Mouse (Mus musculus) forebrain, embryonic 12.5 days (tissue): ENCODE measurements at regions not wholly inside any gene's neighbourhood (a gene's known extent, or its start where the extent isn't known, plus 50 kb on each side); places are given as distances from the start of the nearest gene placed in this dataset.

Experiments used
- ATAC-seq: fragments of 200-750 bp; cut with Nextera tagmentation; 2 replicates; pipeline ENCODE4 v1.8.0; 2017; ENCODE audit warnings: moderate TSS enrichment; ENCODE audit not compliant: low FRiP score
- H3K27ac ChIP-seq: fragments of 300-500 bp; sonication (generic); 2 replicates; pipeline ENCODE4 v1.5.1; 2016; ENCODE audit warnings: mild to moderate bottlenecking
- H3K27me3 ChIP-seq: fragments of 300-500 bp; sonication (generic); 2 replicates; pipeline ENCODE4 v1.6.1; 2016; ENCODE audit warnings: mild to moderate bottlenecking
- H3K36me3 ChIP-seq: fragments of 300-500 bp; sonication (generic); replicated peaks from 2 replicates; pipeline ENCODE4 v1.6.1; 2016; ENCODE audit warnings: mild to moderate bottlenecking
- H3K4me1 ChIP-seq: fragments of 300-500 bp; sonication (generic); 2 replicates; pipeline ENCODE4 v1.6.1; 2016
- H3K4me2 ChIP-seq: fragments of 300-500 bp; sonication (generic); 2 replicates; pipeline ENCODE4 v1.6.1; 2016; ENCODE audit warnings: mild to moderate bottlenecking, moderate library complexity
- H3K4me3 ChIP-seq: fragments of 300-500 bp; sonication (generic); replicated peaks from 2 replicates; pipeline ENCODE4 v1.5.1; 2016; ENCODE audit warnings: mild to moderate bottlenecking
- H3K9ac ChIP-seq: fragments of 300-500 bp; sonication (generic); 2 replicates; pipeline ENCODE4 v1.6.1; 2016; ENCODE audit warnings: mild to moderate bottlenecking
- H3K9me3 ChIP-seq: fragments of 300-500 bp; sonication (generic); 2 replicates; pipeline ENCODE4 v1.6.1; 2016
- WGBS: fragments of 180-500 bp; shearing (Covaris S2); methylation state at CpG from one replicate; pipeline ENCODE4 v1.1.7; 2016; 5-methylcytosine and 5-hydroxymethylcytosine counted together

- no peak overlapping the region for H3K9ac ChIP-seq
- 73% methylated on average over 1 of the region's 1 CpGs for WGBS
- ATAC-seq = no peak
Measured at GRCm38 (mm10) chr3:138609749-138610148, 83.8 kb downstream of the Eif4e start.

GRCm38 (mm10) chr3:138612884-138613653 is 87.1 kb downstream of the Eif4e start:
- Histone ChIP-seq H3K36me3 (no peaks in the 10 kb centered on the region), H3K9ac (no peak overlapping the region), H3K9me3 (no peaks in the 10 kb centered on the region), H3K27ac (no peak overlapping the region), H3K27me3 (no peaks in the 10 kb centered on the region), H3K4me3 (no peak overlapping the region), H3K4me1 (peaks cover 9% of the 10 kb centered on the region), H3K4me2 (no peak overlapping the region)
- 80% methylated on average over 9 of the region's 9 CpGs for WGBS
- ATAC-seq = no peak

More at GRCm38 (mm10) chr3:138609749-138610148, 83.8 kb downstream of the Eif4e start:
- no peaks in the 10 kb centered on the region for H3K36me3 ChIP-seq
- H3K4me2 ChIP-seq = no peak overlapping the region
- no peak overlapping the region for H3K27ac ChIP-seq
- H3K9me3 ChIP-seq = no peaks in the 10 kb centered on the region
- no peak overlapping the region for H3K4me3 ChIP-seq
- H3K27me3 ChIP-seq = no peaks in the 10 kb centered on the region
- H3K4me1 ChIP-seq = peaks cover 9% of the 10 kb centered on the region

GRCm38 (mm10) chr3:138613680-138614079 is 87.7 kb downstream of the Eif4e start:
- no peak overlapping the region for H3K4me2 ChIP-seq
- WGBS = 93% methylated on average over 3 of the region's 3 CpGs
- no peaks in the 10 kb centered on the region for H3K36me3 ChIP-seq
- no peak overlapping the region for H3K27ac ChIP-seq
- H3K9me3 ChIP-seq = no peaks in the 10 kb centered on the region
- H3K4me1 ChIP-seq = peaks cover 8% of the 10 kb centered on the region
- H3K4me3 ChIP-seq = no peak overlapping the region
- no peak overlapping the region for H3K9ac ChIP-seq
- no peaks in the 10 kb centered on the region for H3K27me3 ChIP-seq
- ATAC-seq = no peak

- H3K4me1 ChIP-seq = no peaks in the 10 kb centered on the region
- no peaks in the 10 kb centered on the region for H3K9me3 ChIP-seq
- H3K9ac ChIP-seq = no peak overlapping the region
- WGBS = 88% methylated on average over 2 of the region's 2 CpGs
- H3K4me3 ChIP-seq = no peak overlapping the region
- no peaks in the 10 kb centered on the region for H3K36me3 ChIP-seq
- H3K27me3 ChIP-seq = no peaks in the 10 kb centered on the region
- no peak for ATAC-seq
- H3K4me2 ChIP-seq = no peak overlapping the region
- H3K27ac ChIP-seq = no peak overlapping the region
Measured at GRCm38 (mm10) chr3:138614899-138615298, 88.9 kb downstream of the Eif4e start.

GRCm38 (mm10) chr3:138620263-138620662 is 94.3 kb downstream of the Eif4e start:
- no peak overlapping the region for H3K9ac ChIP-seq
- WGBS = 79% methylated on average over 4 of the region's 4 CpGs
- no peaks in the 10 kb centered on the region for H3K9me3 ChIP-seq
- H3K4me2 ChIP-seq = no peak overlapping the region
- ATAC-seq = peak; percentile 36; the same call in 1 of the 2 replicates
- H3K27me3 ChIP-seq = no peaks in the 10 kb centered on the region
- no peak overlapping the region for H3K27ac ChIP-seq
- no peaks in the 10 kb centered on the region for H3K4me1 ChIP-seq
- no peaks in the 10 kb centered on the region for H3K36me3 ChIP-seq
- no peak overlapping the region for H3K4me3 ChIP-seq

- WGBS = 87% methylated on average over 2 of the region's 2 CpGs
- H3K4me2 ChIP-seq = no peak overlapping the region
- no peak overlapping the region for H3K4me3 ChIP-seq
- ATAC-seq = no peak
- no peaks in the 10 kb centered on the region for H3K9me3 ChIP-seq
- H3K36me3 ChIP-seq = no peaks in the 10 kb centered on the region
- H3K27me3 ChIP-seq = no peaks in the 10 kb centered on the region
- H3K27ac ChIP-seq = no peak overlapping the region
- no peak overlapping the region for H3K9ac ChIP-seq
- H3K4me1 ChIP-seq = no peaks in the 10 kb centered on the region
Measured at GRCm38 (mm10) chr3:138624128-138624527, 98.1 kb downstream of the Eif4e start.

- Histone ChIP-seq H3K36me3 (no peaks in the 10 kb centered on the region), H3K4me3 (no peak overlapping the region), H3K27me3 (no peaks in the 10 kb centered on the region), H3K4me2 (no peak overlapping the region), H3K4me1 (no peaks in the 10 kb centered on the region), H3K9me3 (no peaks in the 10 kb centered on the region), H3K9ac (no peak overlapping the region), H3K27ac (no peak overlapping the region)
- ATAC-seq = no peak
- 88% methylated on average over 4 of the region's 4 CpGs for WGBS
Measured at GRCm38 (mm10) chr3:138626230-138626629, 100.3 kb downstream of the Eif4e start.

- no peak overlapping the region for H3K4me2 ChIP-seq
- no peak overlapping the region for H3K4me3 ChIP-seq
- H3K4me1 ChIP-seq = no peaks in the 10 kb centered on the region
- no peaks in the 10 kb centered on the region for H3K36me3 ChIP-seq
- no peak for ATAC-seq
- WGBS = 83% methylated on average over 13 of the region's 13 CpGs
- no peaks in the 10 kb centered on the region for H3K27me3 ChIP-seq
- peaks cover 2% of the 10 kb centered on the region; the same call in 1 of the 2 replicates for H3K9me3 ChIP-seq
- H3K27ac ChIP-seq = no peak overlapping the region
- no peak overlapping the region for H3K9ac ChIP-seq
Measured at GRCm38 (mm10) chr3:138630231-138630630, 104.3 kb downstream of the Eif4e start.

- no peaks in the 10 kb centered on the region for H3K27me3 ChIP-seq
- H3K9ac ChIP-seq = no peak overlapping the region
- peaks cover 2% of the 10 kb centered on the region; the same call in 1 of the 2 replicates for H3K9me3 ChIP-seq
- H3K4me3 ChIP-seq = no peak overlapping the region
- no peaks in the 10 kb centered on the region for H3K4me1 ChIP-seq
- H3K4me2 ChIP-seq = no peak overlapping the region
- no peak for ATAC-seq
- WGBS = 81% methylated on average over 2 of the region's 2 CpGs
- H3K27ac ChIP-seq = no peak overlapping the region
- H3K36me3 ChIP-seq = no peaks in the 10 kb centered on the region
Measured at GRCm38 (mm10) chr3:138632086-138632485, 106.1 kb downstream of the Eif4e start.

GRCm38 (mm10) chr3:138642026-138642425 is 100.0 kb upstream of the Tspan5 start:
- H3K9ac ChIP-seq = no peak overlapping the region
- peaks cover 25% of the 10 kb centered on the region for H3K4me1 ChIP-seq
- H3K27ac ChIP-seq = no peak overlapping the region
- H3K9me3 ChIP-seq = peaks cover 6% of the 10 kb centered on the region; the same call in 1 of the 2 replicates
- no peak overlapping the region for H3K4me2 ChIP-seq
- ATAC-seq = no peak
- WGBS = 100% methylated on average over 1 of the region's 1 CpGs
- 0 out of 2 replicates have a peak, but pooled peaks cover 3% of the 10 kb centered on the region for H3K27me3 ChIP-seq
- H3K36me3 ChIP-seq = no peaks in the 10 kb centered on the region
- H3K4me3 ChIP-seq = no peak overlapping the region

GRCm38 (mm10) chr3:138643951-138644285 is 98.1 kb upstream of the Tspan5 start:
- ATAC-seq = no peak
- 18% methylated on average over 15 of the region's 15 CpGs for WGBS

GRCm38 (mm10) chr3:138644286-138644951 is 97.6 kb upstream of the Tspan5 start:
- H3K27me3 ChIP-seq = 0 out of 2 replicates have a peak, but pooled peaks cover 3% of the 10 kb centered on the region
- H3K4me3 ChIP-seq = peak overlapping the region; percentile 14
- ATAC-seq = peak; percentile 84
- peaks cover 25% of the 10 kb centered on the region for H3K4me1 ChIP-seq
- H3K36me3 ChIP-seq = no peaks in the 10 kb centered on the region
- peak overlapping the region; percentile 45 for H3K4me2 ChIP-seq
- WGBS = 2% methylated on average over 19 of the region's 19 CpGs
- peaks cover 6% of the 10 kb centered on the region; the same call in 1 of the 2 replicates for H3K9me3 ChIP-seq
- H3K9ac ChIP-seq = peak overlapping the region; percentile 21
- peak overlapping the region; percentile 87 for H3K27ac ChIP-seq

More at GRCm38 (mm10) chr3:138643951-138644285, 98.1 kb upstream of the Tspan5 start:
- peak overlapping the region; percentile 21; the same call in 1 of the 2 replicates for H3K9ac ChIP-seq
- no peaks in the 10 kb centered on the region for H3K36me3 ChIP-seq
- 0 out of 2 replicates have a peak, but pooled peaks cover 3% of the 10 kb centered on the region for H3K27me3 ChIP-seq
- H3K27ac ChIP-seq = peak overlapping the region; percentile 87
- H3K4me2 ChIP-seq = peak overlapping the region; percentile 45
- H3K9me3 ChIP-seq = peaks cover 6% of the 10 kb centered on the region; the same call in 1 of the 2 replicates
- H3K4me3 ChIP-seq = peak overlapping the region; percentile 14
- H3K4me1 ChIP-seq = peaks cover 25% of the 10 kb centered on the region
